28 mouse cellular contexts compared by ENCODE assay signal in the genomic region with DNA sequence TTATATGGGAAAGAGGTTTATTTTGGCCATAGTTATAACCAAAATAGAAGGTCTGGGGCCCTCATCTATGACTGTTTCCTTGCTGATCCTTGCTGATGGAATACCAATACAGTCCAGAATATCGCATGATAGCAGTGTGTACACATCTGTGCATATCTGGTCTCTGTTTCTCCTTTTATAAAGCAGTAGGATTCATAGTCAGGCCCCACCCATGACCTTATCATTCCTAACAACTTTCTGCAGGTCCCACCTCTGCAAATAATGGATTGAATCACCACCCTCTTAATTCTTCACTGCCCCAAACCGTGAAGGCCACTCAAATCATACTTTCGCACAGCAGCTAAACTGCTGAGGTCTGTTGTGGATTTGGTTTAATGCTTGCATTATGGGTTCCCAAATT.
DNase-seq lines count a peak whose midpoint lies in the region; ATAC-seq and TF ChIP-seq lines count a peak whose summit lies in the region.
"Had no signal": no experiment of that assay in that cellular context is flagged by ENCODE, and none has a peak within 500 bp of the region (broad histone marks: within the 10 kb centered on the region; RNA-seq: fewer than 3 reads in every experiment).

No protein-coding gene starts in this region.

- H3K27ac ChIP-seq in embryonic facial prominence, embryonic 13.5 days, result peak overlapping the region; percentile 8; the same call in 1 of the 2 replicates
- no peak overlapping the region for H3K27ac ChIP-seq in embryonic facial prominence, embryonic 10.5 days (replicated peaks)
- H3K27ac ChIP-seq in liver, embryonic 13.5 days, result no peak overlapping the region
- no peak overlapping the region for H3K27ac ChIP-seq in liver, postnatal 0 days (ENCODE audit: low read depth)
- H3K27ac ChIP-seq: embryonic facial prominence, embryonic 12.5 days; embryonic facial prominence, embryonic 15.5 days; forebrain, embryonic 10.5 days had no signal

- H3K27me3 ChIP-seq in embryonic facial prominence, embryonic 13.5 days, result no peaks in the 10 kb centered on the region
- H3K27me3 ChIP-seq in embryonic facial prominence, embryonic 10.5 days (replicated peaks; ENCODE audit: low read depth, poor library complexity, severe bottlenecking), result no peaks in the 10 kb centered on the region
- no peaks in the 10 kb centered on the region for H3K27me3 ChIP-seq in liver, embryonic 13.5 days
- no peaks in the 10 kb centered on the region for H3K27me3 ChIP-seq in liver, postnatal 0 days (ENCODE audit: insufficient read depth, low read length)
- H3K27me3 ChIP-seq: CH12.LX; embryonic facial prominence, embryonic 12.5 days; embryonic facial prominence, embryonic 15.5 days had no signal

- no peak for TF ChIP-seq CTCF in liver, postnatal 0 days (IDR thresholded peaks at IDR 0.05; ENCODE audit: low read depth)

- WGBS in embryonic facial prominence, embryonic 13.5 days, result 73% methylated on average over 3 of the region's 3 CpGs
- WGBS in embryonic facial prominence, embryonic 10.5 days, result 94% methylated on average over 3 of the region's 3 CpGs
- whole genome bisulfite sequencing in liver, embryonic 13.5 days (ENCODE audit: insufficient replicate concordance), result 56% methylated on average over 3 of the region's 3 CpGs
- 72% methylated on average over 3 of the region's 3 CpGs for whole genome bisulfite sequencing in liver, postnatal 0 days (ENCODE audit: insufficient replicate concordance)

- no peaks in the 10 kb centered on the region for H3K36me3 ChIP-seq in embryonic facial prominence, embryonic 13.5 days
- no peaks in the 10 kb centered on the region for H3K36me3 ChIP-seq in embryonic facial prominence, embryonic 10.5 days (replicated peaks)
- no peaks in the 10 kb centered on the region for H3K36me3 ChIP-seq in liver, embryonic 13.5 days
- no peaks in the 10 kb centered on the region for H3K36me3 ChIP-seq in liver, postnatal 0 days (replicated peaks; ENCODE audit: insufficient read depth, low read length)
- H3K36me3 ChIP-seq: embryonic facial prominence, embryonic 12.5 days; embryonic facial prominence, embryonic 15.5 days; forebrain, embryonic 10.5 days; G1E had no signal

- H3K9me3 ChIP-seq in embryonic facial prominence, embryonic 13.5 days, result no peaks in the 10 kb centered on the region
- H3K9me3 ChIP-seq in embryonic facial prominence, embryonic 10.5 days, result no peaks in the 10 kb centered on the region
- H3K9me3 ChIP-seq in liver, embryonic 13.5 days (replicated peaks), result no peaks in the 10 kb centered on the region
- H3K9me3 ChIP-seq in liver, postnatal 0 days (ENCODE audit: low read length), result no peaks in the 10 kb centered on the region
- H3K9me3 ChIP-seq: embryonic facial prominence, embryonic 12.5 days; embryonic facial prominence, embryonic 15.5 days; forebrain, embryonic 10.5 days; G1E had no signal

- no peak overlapping the region for H3K4me3 ChIP-seq in embryonic facial prominence, embryonic 13.5 days
- H3K4me3 ChIP-seq in embryonic facial prominence, embryonic 10.5 days, result no peak overlapping the region
- H3K4me3 ChIP-seq in liver, embryonic 13.5 days (replicated peaks), result no peak overlapping the region
- no peak overlapping the region for H3K4me3 ChIP-seq in liver, postnatal 0 days (ENCODE audit: low read depth, low read length)
- H3K4me3 ChIP-seq: embryonic facial prominence, embryonic 12.5 days; embryonic facial prominence, embryonic 15.5 days; erythroblast, embryonic 14.5 days; forebrain, embryonic 10.5 days had no signal

- no peak for ATAC-seq in embryonic facial prominence, embryonic 13.5 days (ENCODE audit: insufficient number of reproducible peaks, insufficient read depth, low FRiP score, low TSS enrichment, low read depth)
- peak; percentile 34 for ATAC-seq in liver, embryonic 13.5 days (ENCODE audit: low read depth)
- no peak for ATAC-seq in liver, postnatal 0 days
- ATAC-seq: CD4-positive, CD25-positive, alpha-beta regulatory T cell, adult 4 months; forebrain, embryonic 14.5 days; forebrain, embryonic 16.5 days had no signal

- H3K4me1 ChIP-seq in embryonic facial prominence, embryonic 13.5 days, result peaks cover 24% of the 10 kb centered on the region
- H3K4me1 ChIP-seq in embryonic facial prominence, embryonic 10.5 days, result peaks cover 23% of the 10 kb centered on the region
- H3K4me1 ChIP-seq in liver, embryonic 13.5 days (replicated peaks), result peaks cover 57% of the 10 kb centered on the region
- peaks cover 36% of the 10 kb centered on the region for H3K4me1 ChIP-seq in liver, postnatal 0 days (ENCODE audit: insufficient read depth)

- H3K4me2 ChIP-seq in embryonic facial prominence, embryonic 13.5 days, result no peak overlapping the region
- no peak overlapping the region for H3K4me2 ChIP-seq in liver, embryonic 13.5 days
- no peak overlapping the region for H3K4me2 ChIP-seq in liver, postnatal 0 days (ENCODE audit: low read depth, low read length)
- H3K4me2 ChIP-seq: embryonic facial prominence, embryonic 12.5 days; embryonic facial prominence, embryonic 15.5 days had no signal

- TF ChIP-seq EP300 in liver, postnatal 0 days (IDR thresholded peaks at IDR 0.05; ENCODE audit: low read depth), result no peak

- no peak for DNase-seq in embryonic facial prominence, embryonic 10.5 days (ENCODE audit: low spot score)
- DNase-seq in heart, adult 11 months, result peak; percentile 63
- no peak for DNase-seq in heart, adult 9 months (ENCODE audit: low spot score in 2 of 2)
- DNase-seq in liver, embryonic 13.5 days, result no peak
- no peak for DNase-seq in liver
- peak; percentile 7 for DNase-seq in liver, postnatal 0 days
- no peak for DNase-seq in right cerebral cortex, postnatal 25 days
- DNase-seq: adrenal gland, adult 2 months; adrenal gland, postnatal 10 days; adrenal gland, postnatal 25 days; B cell, adult 2 months; cerebellum, adult 11 months; cerebellum, adult 18-20 months; cerebellum, adult 8-10 months; cerebellum, adult 9-11 months; cerebellum, postnatal 14 days; cerebellum, postnatal 36 days; embryo, embryonic 11 days had no signal

- no peak overlapping the region for H3K9ac ChIP-seq in embryonic facial prominence, embryonic 13.5 days
- H3K9ac ChIP-seq in liver, embryonic 13.5 days, result no peak overlapping the region
- no peak overlapping the region for H3K9ac ChIP-seq in liver, postnatal 0 days (replicated peaks)
- H3K9ac ChIP-seq: embryonic facial prominence, embryonic 12.5 days; embryonic facial prominence, embryonic 15.5 days had no signal

Comparison
In these comparisons a context has a peak if more than half of its experiments do, and no peak if none do; other contexts are left out.
1. DNase-seq: peak in heart, adult 11 months (single experiment) and liver, postnatal 0 days (single experiment); none in embryonic facial prominence, embryonic 10.5 days (single experiment), heart, adult 9 months (0 of 2), liver, embryonic 13.5 days (single experiment), liver (single experiment) and right cerebral cortex, postnatal 25 days (single experiment).